Mouse (Mus musculus) intestine, embryonic 15.5 days (tissue): ENCODE data around the gene Cul1. TPM values are rescaled to one million over a fixed set of nuclear protein-coding genes. Genes with fewer than 3 reads are reported as not detected.
"Not testable (repeated sequence)": the region's sequence is repeated elsewhere in the genome, so short reads cannot be mapped to it uniquely, and the experiment has no call there.

Source experiments
- ATAC-seq: fragments of 200-750 bp; cut with Nextera tagmentation; 2 replicates; pipeline ENCODE4 v1.8.0; 2017; ENCODE audit warnings: moderate TSS enrichment, moderate library complexity
- H3K27ac ChIP-seq: fragments of 300-500 bp; sonication (generic); 2 replicates; pipeline ENCODE4 v1.5.1; 2015; ENCODE audit warnings: mild to moderate bottlenecking, inconsistent platforms
- H3K27me3 ChIP-seq: fragments of 300-500 bp; sonication (generic); replicated peaks from 2 replicates; pipeline ENCODE4 v1.6.1; 2015; ENCODE audit warnings: inconsistent platforms
- H3K36me3 ChIP-seq: fragments of 300-500 bp; sonication (generic); 2 replicates; pipeline ENCODE4 v1.6.1; 2015; ENCODE audit warnings: inconsistent platforms
- H3K4me1 ChIP-seq: fragments of 300-500 bp; sonication (generic); replicated peaks from 2 replicates; pipeline ENCODE4 v1.6.1; 2015; ENCODE audit warnings: inconsistent platforms
- H3K4me2 ChIP-seq: fragments of 300-500 bp; sonication (generic); replicated peaks from 2 replicates; pipeline ENCODE4 v1.6.1; 2015; ENCODE audit warnings: mild to moderate bottlenecking, inconsistent platforms
- H3K4me3 ChIP-seq: fragments of 300-500 bp; sonication (generic); replicated peaks from 2 replicates; pipeline ENCODE4 v1.5.1; 2015; ENCODE audit warnings: inconsistent platforms
- H3K9ac ChIP-seq: fragments of 300-500 bp; sonication (generic); 2 replicates; pipeline ENCODE4 v1.6.1; 2015; ENCODE audit warnings: inconsistent platforms
- H3K9me3 ChIP-seq: fragments of 300-500 bp; sonication (generic); 2 replicates; pipeline ENCODE4 v1.6.1; 2016; ENCODE audit warnings: inconsistent platforms
- WGBS: fragments of 180-500 bp; shearing (Covaris S2); methylation state at CpG from one replicate; pipeline ENCODE4 v1.1.7; 2015; 5-methylcytosine and 5-hydroxymethylcytosine counted together
- polyA plus RNA-seq: library from polyadenylated mRNA; unstranded; fragments of >200 nt; fragmentation: Nextera tagmentation; extraction: Ambion mirVana; gene quantifications from 2 replicates; pipeline ENCODE4 v1.2.1, GENCODE M21; 2015

Gene Cul1
- polyA plus RNA-seq: 103 and 116 TPM in 2 replicates

GRCm38 (mm10) chr6:47453098-47453497, at the start of gene Cul1:
Gene Cul1, plus strand, starts transcription at chr6:47453398.
- ATAC-seq: no peak
- H3K27me3 ChIP-seq: no peaks in the 10 kb centered on the region
- peak within 1 kb of the TSS; percentile 81 for H3K4me2 ChIP-seq
- WGBS: 50% methylated on average over 2 of the region's 2 CpGs
- H3K9ac ChIP-seq: peak within 1 kb of the TSS; percentile 100
- no peaks in the 10 kb centered on the region for H3K9me3 ChIP-seq
- no peaks in the 10 kb centered on the region for H3K36me3 ChIP-seq
- H3K4me1 ChIP-seq: no peaks in the 10 kb centered on the region; the same call in 1 of the 2 replicates
- H3K4me3 ChIP-seq: peak within 1 kb of the TSS; percentile 96
- H3K27ac ChIP-seq: peak within 1 kb of the TSS; percentile 98

- H3K27me3 ChIP-seq: no peaks in the 10 kb centered on the region
- H3K4me2 ChIP-seq: no peak overlapping the region
- no peaks in the 10 kb centered on the region for H3K36me3 ChIP-seq
- no peaks in the 10 kb centered on the region for H3K4me1 ChIP-seq
- 81% methylated on average over 11 of the region's 11 CpGs for WGBS
- H3K4me3 ChIP-seq: no peak overlapping the region
- ATAC-seq: no peak
- no peak overlapping the region for H3K9ac ChIP-seq
- no peaks in the 10 kb centered on the region for H3K9me3 ChIP-seq
- H3K27ac ChIP-seq: no peak overlapping the region
Measured at GRCm38 (mm10) chr6:47404419-47405382, 48.5 kb upstream of the Cul1 start.

- no peaks in the 10 kb centered on the region for H3K36me3 ChIP-seq
- no peak for ATAC-seq
- WGBS: 38% methylated on average over 4 of the region's 4 CpGs
- H3K4me1 ChIP-seq: no peaks in the 10 kb centered on the region
- no peak overlapping the region for H3K27ac ChIP-seq
- H3K9me3 ChIP-seq: no peaks in the 10 kb centered on the region
- H3K4me2 ChIP-seq: no peak overlapping the region
- H3K4me3 ChIP-seq: no peak overlapping the region
- H3K27me3 ChIP-seq: no peaks in the 10 kb centered on the region
- H3K9ac ChIP-seq: no peak overlapping the region
Measured at GRCm38 (mm10) chr6:47412886-47413606, 40.2 kb upstream of the Cul1 start.

GRCm38 (mm10) chr6:47413656-47414055, 39.5 kb upstream of the Cul1 start:
- no peak for ATAC-seq

GRCm38 (mm10) chr6:47418691-47419090, 34.5 kb upstream of the Cul1 start:
- WGBS: 66% methylated on average over 3 of the region's 3 CpGs
- H3K4me2 ChIP-seq: no peak overlapping the region
- no peaks in the 10 kb centered on the region for H3K27me3 ChIP-seq
- H3K27ac ChIP-seq: no peak overlapping the region
- no peaks in the 10 kb centered on the region for H3K9me3 ChIP-seq
- H3K4me1 ChIP-seq: no peaks in the 10 kb centered on the region
- no peak overlapping the region for H3K4me3 ChIP-seq
- no peak overlapping the region for H3K9ac ChIP-seq
- H3K36me3 ChIP-seq: no peaks in the 10 kb centered on the region
- no peak for ATAC-seq

More at GRCm38 (mm10) chr6:47413656-47414055, 39.5 kb upstream of the Cul1 start:
- Histone ChIP-seq H3K27ac (no peak overlapping the region), H3K9me3 (no peaks in the 10 kb centered on the region), H3K4me3 (no peak overlapping the region), H3K9ac (no peak overlapping the region), H3K4me1 (no peaks in the 10 kb centered on the region), H3K4me2 (no peak overlapping the region), H3K36me3 (no peaks in the 10 kb centered on the region), H3K27me3 (no peaks in the 10 kb centered on the region)
- 57% methylated on average over 2 of the region's 2 CpGs for WGBS

GRCm38 (mm10) chr6:47420156-47420555, 33.0 kb upstream of the Cul1 start:
- Histone ChIP-seq H3K4me1 (no peaks in the 10 kb centered on the region), H3K4me2 (no peak overlapping the region), H3K36me3 (no peaks in the 10 kb centered on the region), H3K27ac (no peak overlapping the region), H3K9ac (no peak overlapping the region), H3K27me3 (no peaks in the 10 kb centered on the region), H3K4me3 (no peak overlapping the region), H3K9me3 (no peaks in the 10 kb centered on the region)
- ATAC-seq: no peak

- Histone ChIP-seq H3K9ac (no peak overlapping the region), H3K36me3 (no peaks in the 10 kb centered on the region), H3K4me3 (no peak overlapping the region), H3K9me3 (no peaks in the 10 kb centered on the region), H3K4me1 (no peaks in the 10 kb centered on the region), H3K4me2 (no peak overlapping the region), H3K27me3 (no peaks in the 10 kb centered on the region), H3K27ac (no peak overlapping the region)
- 97% methylated on average over 1 of the region's 1 CpGs for WGBS
- ATAC-seq: no peak
Measured at GRCm38 (mm10) chr6:47421221-47421620, 32.0 kb upstream of the Cul1 start.

GRCm38 (mm10) chr6:47426136-47426535, 27.1 kb upstream of the Cul1 start:
- H3K9ac ChIP-seq: no peak overlapping the region
- H3K4me2 ChIP-seq: no peak overlapping the region
- no peaks in the 10 kb centered on the region for H3K9me3 ChIP-seq
- H3K36me3 ChIP-seq: no peaks in the 10 kb centered on the region
- ATAC-seq: no peak
- no peaks in the 10 kb centered on the region for H3K4me1 ChIP-seq
- no peak overlapping the region for H3K4me3 ChIP-seq
- H3K27me3 ChIP-seq: no peaks in the 10 kb centered on the region
- no peak overlapping the region for H3K27ac ChIP-seq
- 68% methylated on average over 1 of the region's 1 CpGs for WGBS

GRCm38 (mm10) chr6:47426556-47426955, 26.6 kb upstream of the Cul1 start:
- H3K4me3 ChIP-seq, ATAC-seq, H3K4me1 ChIP-seq, H3K4me2 ChIP-seq, H3K36me3 ChIP-seq, H3K27ac ChIP-seq, H3K9me3 ChIP-seq, H3K27me3 ChIP-seq, H3K9ac ChIP-seq: not testable (repeated sequence)
- 84% methylated on average over 4 of the region's 4 CpGs for WGBS

- not testable (repeated sequence) for H3K36me3 ChIP-seq, H3K4me2 ChIP-seq, H3K27ac ChIP-seq, H3K4me1 ChIP-seq, ATAC-seq, H3K4me3 ChIP-seq, H3K27me3 ChIP-seq, H3K9me3 ChIP-seq, H3K9ac ChIP-seq
- WGBS: 92% methylated on average over 12 of the region's 12 CpGs
Measured at GRCm38 (mm10) chr6:47432795-47433194, 20.4 kb upstream of the Cul1 start.

GRCm38 (mm10) chr6:47440080-47440479, 13.1 kb upstream of the Cul1 start:
- WGBS: 78% methylated on average over 2 of the region's 2 CpGs
- no peaks in the 10 kb centered on the region for H3K4me1 ChIP-seq
- H3K27me3 ChIP-seq: no peaks in the 10 kb centered on the region
- no peaks in the 10 kb centered on the region for H3K36me3 ChIP-seq
- no peak overlapping the region for H3K27ac ChIP-seq
- H3K9ac ChIP-seq: no peak overlapping the region
- H3K4me3 ChIP-seq: no peak overlapping the region
- H3K9me3 ChIP-seq: no peaks in the 10 kb centered on the region
- H3K4me2 ChIP-seq: no peak overlapping the region
- ATAC-seq: no peak

GRCm38 (mm10) chr6:47447658-47448057, 5.5 kb upstream of the Cul1 start:
- H3K27ac ChIP-seq: no peak overlapping the region
- H3K9me3 ChIP-seq: no peaks in the 10 kb centered on the region
- H3K9ac ChIP-seq: no peak overlapping the region
- H3K4me1 ChIP-seq: no peaks in the 10 kb centered on the region
- H3K4me2 ChIP-seq: no peak overlapping the region
- no peaks in the 10 kb centered on the region for H3K27me3 ChIP-seq
- H3K36me3 ChIP-seq: no peaks in the 10 kb centered on the region
- 81% methylated on average over 1 of the region's 1 CpGs for WGBS
- H3K4me3 ChIP-seq: no peak overlapping the region
- no peak for ATAC-seq
